Mouse (Mus musculus) neural tube, embryonic 15.5 days (tissue): ENCODE results near the gene Cbx1. TPM values are rescaled to one million over a fixed set of nuclear protein-coding genes. Genes with fewer than 3 reads are reported as not detected.
"Not testable (repeated sequence)": the region's sequence is repeated elsewhere in the genome, so short reads cannot be mapped to it uniquely, and the experiment has no call there.

Experiments used
- ATAC-seq: fragments of 200-750 bp; cut with Nextera tagmentation; 2 replicates; pipeline ENCODE4 v1.8.0; 2017; ENCODE audit warnings: mild to moderate bottlenecking, moderate TSS enrichment, moderate library complexity; ENCODE audit not compliant: low FRiP score
- H3K27ac ChIP-seq: fragments of 300-500 bp; sonication (generic); replicated peaks from 2 replicates; pipeline ENCODE4 v1.5.1; 2015; ENCODE audit warnings: mild to moderate bottlenecking, inconsistent platforms
- H3K27me3 ChIP-seq: fragments of 300-500 bp; sonication (generic); replicated peaks from 2 replicates; pipeline ENCODE4 v1.6.1; 2015; ENCODE audit warnings: inconsistent platforms
- H3K36me3 ChIP-seq: fragments of 300-500 bp; sonication (generic); 2 replicates; pipeline ENCODE4 v1.6.1; 2015; ENCODE audit warnings: inconsistent platforms
- H3K4me1 ChIP-seq: fragments of 300-500 bp; sonication (generic); 2 replicates; pipeline ENCODE4 v1.6.1; 2015; ENCODE audit warnings: inconsistent platforms
- H3K4me2 ChIP-seq: fragments of 300-500 bp; sonication (generic); 2 replicates; pipeline ENCODE4 v1.6.1; 2015; ENCODE audit warnings: inconsistent platforms, mild to moderate bottlenecking, moderate library complexity
- H3K4me3 ChIP-seq: fragments of 300-500 bp; sonication (generic); replicated peaks from 2 replicates; pipeline ENCODE4 v1.5.1; 2015; ENCODE audit warnings: mild to moderate bottlenecking, inconsistent platforms
- H3K9ac ChIP-seq: fragments of 300-500 bp; sonication (generic); replicated peaks from 2 replicates; pipeline ENCODE4 v1.6.1; 2015; ENCODE audit warnings: mild to moderate bottlenecking, inconsistent platforms
- H3K9me3 ChIP-seq: fragments of 300-500 bp; sonication (generic); replicated peaks from 2 replicates; pipeline ENCODE4 v1.6.1; 2016; ENCODE audit warnings: inconsistent platforms
- whole genome bisulfite sequencing: fragments of 180-500 bp; shearing (Covaris S2); methylation state at CpG from one replicate; pipeline ENCODE4 v1.1.7; 2015; ENCODE audit warnings: mixed read lengths; 5-methylcytosine and 5-hydroxymethylcytosine counted together
- polyA plus RNA-seq: library from polyadenylated mRNA; unstranded; fragments of >200 nt; fragmentation: Nextera tagmentation; extraction: Ambion mirVana; gene quantifications from 2 replicates; pipeline ENCODE4 v1.2.1, GENCODE M21; 2015

Gene Cbx1
- polyA plus RNA-seq, 1 experiment from 2014 or later: 60.9 TPM

GRCm38 (mm10) chr11:96776068-96776467, 12.9 kb upstream of the Cbx1 start:
- no peak for ATAC-seq
- Histone ChIP-seq H3K36me3 (peaks cover 23% of the 10 kb centered on the region), H3K27ac (peak overlapping the region; percentile 90), H3K4me2 (peak overlapping the region; percentile 78), H3K4me3 (peak overlapping the region; percentile 71), H3K27me3 (no peaks in the 10 kb centered on the region), H3K9me3 (no peaks in the 10 kb centered on the region), H3K9ac (peak overlapping the region; percentile 70), H3K4me1 (peaks cover 56% of the 10 kb centered on the region)
- 23% methylated on average over 3 of the region's 3 CpGs for WGBS

- no peaks in the 10 kb centered on the region for H3K27me3 ChIP-seq
- H3K27ac ChIP-seq: peak within 1 kb of the TSS; percentile 90
- H3K4me1 ChIP-seq: peaks cover 50% of the 10 kb centered on the region
- peak within 1 kb of the TSS; percentile 70 for H3K9ac ChIP-seq
- H3K4me2 ChIP-seq: peak within 1 kb of the TSS; percentile 78
- ATAC-seq: peak; percentile 92
- peak within 1 kb of the TSS; percentile 71 for H3K4me3 ChIP-seq
- H3K36me3 ChIP-seq: peaks cover 11% of the 10 kb centered on the region
- 1% methylated on average over 59 of the region's 59 CpGs for WGBS
- H3K9me3 ChIP-seq: no peaks in the 10 kb centered on the region
These were observed 11.7 kb upstream of the Cbx1 start, which contains the start of gene Snx11 for GRCm38 (mm10) chr11:96776968-96777962. Gene Snx11 (minus strand): TSS chr11:96777559.

- H3K9me3 ChIP-seq, ATAC-seq, H3K27me3 ChIP-seq, H3K36me3 ChIP-seq: not testable (repeated sequence)
- Histone ChIP-seq H3K4me2 (peak overlapping the region; percentile 78), H3K27ac (peak overlapping the region; percentile 90), H3K4me3 (peak overlapping the region; percentile 71), H3K9ac (peak overlapping the region; percentile 70; the same call in 1 of the 2 replicates), H3K4me1 (peaks cover 43% of the 10 kb centered on the region)
- 69% methylated on average over 10 of the region's 10 CpGs for WGBS
These were observed 10.8 kb upstream of the Cbx1 start for GRCm38 (mm10) chr11:96778061-96778627.

- Histone ChIP-seq H3K4me1 (peaks cover 24% of the 10 kb centered on the region), H3K4me3 (no peak overlapping the region), H3K9me3 (no peaks in the 10 kb centered on the region), H3K27me3 (no peaks in the 10 kb centered on the region), H3K36me3 (no peaks in the 10 kb centered on the region), H3K9ac (no peak overlapping the region), H3K4me2 (no peak overlapping the region), H3K27ac (no peak overlapping the region)
- WGBS: 81% methylated on average over 5 of the region's 5 CpGs
- ATAC-seq: no peak
These were observed 8.6 kb upstream of the Cbx1 start for GRCm38 (mm10) chr11:96780306-96780705.

GRCm38 (mm10) chr11:96781425-96781824, 7.5 kb upstream of the Cbx1 start:
- Histone ChIP-seq H3K4me2 (no peak overlapping the region), H3K9me3 (no peaks in the 10 kb centered on the region), H3K4me1 (peaks cover 13% of the 10 kb centered on the region), H3K9ac (no peak overlapping the region), H3K27ac (no peak overlapping the region), H3K4me3 (no peak overlapping the region), H3K36me3 (no peaks in the 10 kb centered on the region), H3K27me3 (no peaks in the 10 kb centered on the region)
- ATAC-seq: no peak
- 69% methylated on average over 2 of the region's 2 CpGs for WGBS

- H3K36me3 ChIP-seq, H3K9ac ChIP-seq, H3K9me3 ChIP-seq, H3K4me1 ChIP-seq, H3K27me3 ChIP-seq, H3K4me2 ChIP-seq, H3K4me3 ChIP-seq, ATAC-seq, H3K27ac ChIP-seq: not testable (repeated sequence)
- WGBS: 8% methylated on average over 7 of the region's 7 CpGs
These were observed 4.1 kb upstream of the Cbx1 start for GRCm38 (mm10) chr11:96784847-96785246.

- Histone ChIP-seq H3K4me2 (no peak overlapping the region), H3K27me3 (no peaks in the 10 kb centered on the region), H3K4me1 (peaks cover 27% of the 10 kb centered on the region), H3K4me3 (no peak overlapping the region), H3K36me3 (no peaks in the 10 kb centered on the region), H3K9ac (no peak overlapping the region), H3K9me3 (no peaks in the 10 kb centered on the region), H3K27ac (no peak overlapping the region)
- ATAC-seq: no peak
- WGBS: 40% methylated on average over 9 of the region's 9 CpGs
These were observed 2.0 kb upstream of the Cbx1 start for GRCm38 (mm10) chr11:96786731-96787450.

DNA sequence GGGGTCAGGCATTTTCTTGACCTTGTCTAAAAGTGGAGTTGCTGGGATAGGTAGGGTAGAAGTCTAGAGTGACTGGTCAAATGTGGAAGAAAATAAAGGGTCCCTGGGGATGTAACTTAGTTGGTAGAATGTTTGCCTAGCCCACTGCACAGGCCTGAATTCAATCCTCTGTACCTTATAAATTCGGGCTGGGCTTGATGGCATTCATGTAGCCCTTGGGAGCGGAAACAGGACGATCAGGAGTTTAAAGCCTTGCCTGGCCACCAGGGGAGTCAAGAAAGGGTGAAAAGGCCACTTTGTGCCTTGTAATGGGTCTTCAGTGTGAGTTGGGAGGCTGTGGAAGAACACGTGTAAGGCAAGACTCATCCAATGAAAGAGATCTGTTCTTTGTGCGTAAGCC, 1.1 kb downstream of the Cbx1 start:
- no peak for ATAC-seq
- Histone ChIP-seq H3K9me3 (no peaks in the 10 kb centered on the region), H3K36me3 (no peaks in the 10 kb centered on the region), H3K27ac (no peak overlapping the region), H3K4me1 (peaks cover 47% of the 10 kb centered on the region), H3K27me3 (no peaks in the 10 kb centered on the region), H3K4me2 (peak overlapping the region; percentile 81), H3K9ac (peak overlapping the region; percentile 84), H3K4me3 (peak overlapping the region; percentile 99)
- WGBS: 8% methylated on average over 5 of the region's 5 CpGs

GRCm38 (mm10) chr11:96790681-96791080, 1.8 kb downstream of the Cbx1 start:
- Histone ChIP-seq H3K4me2 (peak overlapping the region; percentile 81), H3K27ac (no peak overlapping the region), H3K9ac (peak overlapping the region; percentile 84; the same call in 1 of the 2 replicates), H3K36me3 (peaks cover 6% of the 10 kb centered on the region), H3K4me1 (peaks cover 47% of the 10 kb centered on the region), H3K4me3 (peak overlapping the region; percentile 99), H3K27me3 (no peaks in the 10 kb centered on the region), H3K9me3 (no peaks in the 10 kb centered on the region)
- ATAC-seq: no peak
- WGBS: 23% methylated on average over 1 of the region's 1 CpGs

GRCm38 (mm10) chr11:96795491-96795890, 6.6 kb downstream of the Cbx1 start:
- 94% methylated on average over 13 of the region's 13 CpGs for WGBS
- no peak overlapping the region for H3K9ac ChIP-seq
- peaks cover 32% of the 10 kb centered on the region for H3K4me1 ChIP-seq

DNA sequence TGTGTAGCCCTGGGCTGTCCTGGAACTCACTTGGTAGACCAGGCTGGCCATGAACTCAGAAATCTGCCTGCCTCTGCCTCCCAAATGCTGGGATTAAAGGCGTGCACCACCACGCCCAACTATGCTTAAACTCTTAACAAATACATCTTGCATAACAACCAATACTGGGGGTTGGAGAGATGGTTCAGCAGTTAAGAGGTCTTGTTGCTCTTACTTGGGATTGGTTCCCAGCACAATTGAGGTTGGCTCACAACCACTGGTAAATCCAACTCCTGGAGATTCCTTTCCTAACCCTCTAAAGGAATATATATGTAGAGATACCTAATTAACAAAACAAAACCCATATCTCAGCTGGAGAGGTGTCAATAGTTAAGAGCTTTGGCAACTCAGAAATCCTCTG, 7.2 kb downstream of the Cbx1 start:
- Histone ChIP-seq H3K9me3 (no peaks in the 10 kb centered on the region), H3K9ac (no peak overlapping the region), H3K4me3 (no peak overlapping the region), H3K36me3 (peaks cover 16% of the 10 kb centered on the region), H3K4me2 (no peak overlapping the region), H3K4me1 (peaks cover 30% of the 10 kb centered on the region), H3K27me3 (no peaks in the 10 kb centered on the region), H3K27ac (no peak overlapping the region)
- no peak for ATAC-seq
- WGBS: 100% methylated on average over 2 of the region's 2 CpGs

More at GRCm38 (mm10) chr11:96795491-96795890, 6.6 kb downstream of the Cbx1 start:
- H3K27ac ChIP-seq: no peak overlapping the region
- peaks cover 13% of the 10 kb centered on the region for H3K36me3 ChIP-seq
- no peaks in the 10 kb centered on the region for H3K9me3 ChIP-seq
- no peak overlapping the region for H3K4me3 ChIP-seq
- no peaks in the 10 kb centered on the region for H3K27me3 ChIP-seq
- no peak for ATAC-seq
- H3K4me2 ChIP-seq: no peak overlapping the region
